Mouse (Mus musculus) frontal cortex, postnatal 14 days (tissue): Measurements from ENCODE around the gene Psmc2.

ENCODE experiments used
- DNase-seq, 2 experiments: peaks; one replicate each; pipeline ENCODE4 v3.0.0; 2022; ENCODE audit warnings: low spot score in 2 of 2

The Psmc2 gene

GRCm38 (mm10) chr5:21785053-21785452 is at the start of gene Psmc2, which contains the start of gene Dnajc2:
Gene Psmc2 (plus strand): TSS chr5:21785283.
Gene Dnajc2 (minus strand): TSS chr5:21785251.
- peak; percentile 78 to 88 for DNase-seq

GRCm38 (mm10) chr5:21735584-21735983 is 49.5 kb upstream of the Psmc2 start:
- DNase-seq, result peak in 1 of 2 experiments; percentile 44

DNA sequence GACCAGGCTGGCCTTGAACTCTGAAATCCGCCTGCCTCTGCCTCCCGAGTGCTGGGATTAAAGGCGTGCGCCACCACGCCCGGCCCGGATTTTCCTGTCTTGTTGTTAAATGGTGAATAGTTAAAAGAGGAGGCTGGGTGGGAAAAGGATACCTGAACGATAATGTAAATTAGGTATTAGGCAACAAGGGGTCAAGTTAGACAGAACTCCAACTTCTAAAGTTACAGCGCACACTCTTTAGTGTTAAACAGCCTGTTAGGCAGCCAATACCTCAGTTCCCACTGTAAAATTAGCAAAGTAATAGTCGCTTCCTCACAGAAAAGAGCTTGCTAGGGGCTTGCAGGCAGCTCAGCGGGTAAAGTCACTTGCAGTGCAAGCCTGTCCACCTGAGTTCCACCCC is 49.0 kb upstream of the Psmc2 start:
- no peak for DNase-seq

- DNase-seq, result peak; percentile 83 to 91
Measured at GRCm38 (mm10) chr5:21736956-21737585, 48.0 kb upstream of the Psmc2 start, which contains the start of gene Pmpcb. Gene Pmpcb (plus strand): TSS chr5:21737141.

GRCm38 (mm10) chr5:21737620-21738019 is 47.5 kb upstream of the Psmc2 start:
- DNase-seq, result no peak

- no peak for DNase-seq
Measured at GRCm38 (mm10) chr5:21739120-21739519, 46.0 kb upstream of the Psmc2 start.

- DNase-seq, result no peak
Measured at GRCm38 (mm10) chr5:21739881-21740280, 45.2 kb upstream of the Psmc2 start.

DNA sequence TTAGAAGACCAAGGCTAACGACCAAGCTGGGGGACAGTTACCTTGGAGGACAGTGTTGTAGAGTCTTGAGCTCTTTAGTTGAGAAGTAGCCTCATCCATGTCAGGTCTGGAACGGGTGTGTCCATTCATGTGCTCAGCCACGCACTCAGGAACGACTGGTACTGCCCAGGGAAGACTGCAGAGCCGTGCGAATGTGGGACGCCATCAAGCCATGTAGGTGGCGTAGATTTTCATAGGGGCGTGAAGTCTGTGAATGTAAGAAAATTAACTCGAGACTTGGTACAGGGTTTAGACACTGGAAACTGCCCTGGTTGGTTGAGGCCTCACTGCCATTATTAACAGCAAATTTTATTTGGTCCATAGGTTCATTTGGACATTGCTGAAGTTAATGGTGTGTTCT is 41.5 kb upstream of the Psmc2 start:
- DNase-seq, result no peak

- DNase-seq, result no peak
Measured at GRCm38 (mm10) chr5:21744651-21745050, 40.4 kb upstream of the Psmc2 start.

DNA sequence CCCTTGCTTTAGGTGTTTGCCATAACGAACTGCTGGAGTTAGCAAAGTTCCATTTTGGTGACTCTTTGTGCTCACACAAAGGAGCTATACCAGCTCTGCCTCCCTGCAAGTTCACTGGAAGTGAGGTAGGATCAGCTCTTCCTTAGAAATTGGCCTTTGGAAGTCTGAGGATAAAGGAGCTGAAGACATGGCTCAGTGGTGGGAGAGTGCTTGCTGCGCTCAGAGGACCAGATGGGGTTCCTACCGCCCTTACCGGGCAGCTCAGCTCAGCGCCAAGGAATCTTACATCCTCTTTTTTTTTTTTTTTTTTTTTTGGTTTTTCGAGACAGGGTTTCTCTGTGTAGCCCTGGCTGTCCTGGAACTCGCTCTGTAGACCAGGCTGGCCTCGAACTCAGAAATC is 39.1 kb upstream of the Psmc2 start:
- no peak for DNase-seq

- DNase-seq, result no peak
Measured at GRCm38 (mm10) chr5:21768506-21768905, 16.6 kb upstream of the Psmc2 start.

- DNase-seq, result no peak
Measured at GRCm38 (mm10) chr5:21769841-21770240, 15.2 kb upstream of the Psmc2 start.

- no peak for DNase-seq
Measured at GRCm38 (mm10) chr5:21776491-21776890, 8.6 kb upstream of the Psmc2 start.

- DNase-seq, result no peak
Measured at GRCm38 (mm10) chr5:21784161-21785052, 676 bp upstream of the Psmc2 start.

DNA sequence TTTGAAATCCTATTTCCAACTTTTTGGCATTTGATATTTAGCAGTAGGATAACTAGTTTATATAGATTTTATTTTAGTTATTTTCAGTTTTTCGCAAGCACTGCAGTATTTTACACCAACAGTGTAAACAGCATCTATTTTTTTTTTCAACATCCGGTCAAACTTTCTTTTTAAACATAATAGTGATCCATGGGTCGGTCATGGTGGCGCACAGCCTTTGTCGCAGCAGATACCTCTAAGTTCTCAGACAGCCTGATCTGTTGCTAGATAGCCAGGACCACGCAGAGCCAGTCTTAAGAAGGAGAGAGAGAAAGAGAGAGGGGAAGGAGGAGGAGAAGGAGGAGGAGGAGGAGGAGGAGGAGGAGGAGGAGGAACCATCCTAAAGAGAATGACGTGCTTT is 693 bp downstream of the Psmc2 start:
- no peak for DNase-seq

- DNase-seq, result peak; percentile 84 to 89
Measured at GRCm38 (mm10) chr5:21786258-21787185, 1.4 kb downstream of the Psmc2 start.

DNA sequence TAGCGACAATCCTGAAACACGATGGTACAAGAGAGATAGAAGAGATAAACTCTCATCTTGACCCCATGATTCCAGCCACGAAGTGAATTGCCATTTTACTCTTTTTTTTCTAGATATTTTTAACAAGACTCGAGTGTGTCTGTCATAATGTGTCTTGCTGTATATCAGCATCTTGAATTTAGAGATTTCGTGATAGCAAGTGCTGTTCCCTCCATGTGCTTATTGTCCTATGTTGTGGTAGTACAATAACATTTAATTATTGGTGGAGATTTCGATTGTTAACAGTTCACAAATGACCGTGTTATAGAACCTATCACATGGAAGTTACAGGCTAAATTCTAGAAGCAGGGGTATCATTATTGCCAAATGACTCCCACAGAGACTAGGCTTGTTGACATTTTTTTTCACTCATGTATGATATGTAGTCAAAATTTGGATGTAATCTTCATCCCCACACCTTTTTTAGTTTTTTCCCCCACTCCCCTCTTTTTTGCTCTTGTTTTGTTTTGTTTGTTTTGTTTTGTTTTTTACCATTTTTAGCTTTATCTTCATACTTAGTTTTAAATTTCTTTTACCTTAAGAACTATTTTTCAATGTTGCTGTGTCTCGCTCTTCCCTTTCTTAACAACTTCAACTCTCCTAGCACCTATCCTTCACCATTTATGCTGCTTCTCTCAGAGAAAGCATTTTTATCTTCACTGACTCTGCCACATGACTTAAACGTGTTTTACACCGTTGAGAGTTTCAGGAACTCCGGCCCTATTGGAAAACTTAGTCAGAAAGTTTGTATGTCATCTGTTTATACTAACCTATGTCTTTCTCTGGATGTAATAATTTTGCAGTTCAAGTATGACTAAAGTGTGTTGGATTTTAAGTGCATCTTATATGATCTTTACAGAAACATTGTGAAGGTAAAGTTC is 2.4 kb downstream of the Psmc2 start:
- no peak for DNase-seq

GRCm38 (mm10) chr5:21789061-21789460 is 4.0 kb downstream of the Psmc2 start:
- no peak for DNase-seq

DNA sequence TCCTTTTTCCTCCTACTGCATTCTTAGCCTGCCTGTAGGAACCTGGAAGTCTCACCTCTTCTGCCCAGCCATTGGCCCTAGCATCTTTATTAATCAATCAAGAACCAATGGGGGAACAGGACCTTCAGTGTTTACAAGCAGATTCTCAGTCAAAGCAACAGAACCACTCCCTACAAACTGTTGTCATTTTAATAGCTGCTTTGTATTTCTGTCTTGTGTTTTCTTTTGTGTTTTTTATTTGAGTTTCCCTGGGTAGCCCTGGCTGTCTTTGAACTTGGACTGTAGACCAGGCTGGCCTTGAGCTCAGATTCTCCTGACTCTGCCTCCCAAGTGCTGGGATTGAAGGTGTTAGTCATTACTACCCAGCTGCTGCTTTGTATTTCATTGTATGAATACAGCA is 7.1 kb downstream of the Psmc2 start:
- no peak for DNase-seq

- no peak for DNase-seq
Measured at GRCm38 (mm10) chr5:21802907-21803306, 17.8 kb downstream of the Psmc2 start.

GRCm38 (mm10) chr5:21803691-21804188 is 18.7 kb downstream of the Psmc2 start:
- DNase-seq, result no peak
